Mouse (Mus musculus): ENCODE data around the gene C2cd4c.

Gene C2cd4c

GRCm38 (mm10) chr10:79579781-79580180, 34.0 kb downstream of the C2cd4c start:
- no peak for DNase-seq (ENCODE audit: low read depth, low spot score)

- no peak for DNase-seq (ENCODE audit: low read depth, low spot score)
Observed at GRCm38 (mm10) chr10:79578891-79579290, 34.9 kb downstream of the C2cd4c start.

GRCm38 (mm10) chr10:79578276-79578675, 35.5 kb downstream of the C2cd4c start:
- no peak for DNase-seq (ENCODE audit: low read depth, low spot score)

- DNase-seq (ENCODE audit: low read depth, low spot score), result no peak
Observed at GRCm38 (mm10) chr10:79577376-79577775, 36.4 kb downstream of the C2cd4c start.

- DNase-seq (ENCODE audit: low read depth, low spot score), result no peak
Observed at GRCm38 (mm10) chr10:79575754-79576153, 38.1 kb downstream of the C2cd4c start.

DNA sequence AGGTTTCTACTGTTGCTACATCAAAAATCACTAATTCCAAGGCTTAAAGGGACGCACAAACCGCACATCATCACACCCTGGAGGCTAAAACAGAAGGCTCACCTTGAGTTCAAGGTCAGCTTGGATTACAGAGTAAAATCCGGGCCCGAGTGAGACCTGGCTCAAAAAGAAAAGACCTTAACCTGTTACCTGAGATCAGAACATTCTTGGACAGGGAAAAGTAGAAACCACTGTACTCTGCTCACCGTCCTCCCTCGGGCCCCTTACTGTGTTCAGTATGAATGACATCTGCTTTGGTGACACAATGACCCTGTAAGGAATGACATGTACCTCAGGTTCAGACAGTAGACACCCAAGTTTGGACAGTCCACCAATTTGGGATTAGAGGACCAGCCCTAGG, 39.0 kb downstream of the C2cd4c start:
- DNase-seq (ENCODE audit: low read depth, low spot score), result no peak

GRCm38 (mm10) chr10:79574350-79574749, 39.5 kb downstream of the C2cd4c start:
- DNase-seq (ENCODE audit: low read depth, low spot score), result no peak

- no peak for DNase-seq (ENCODE audit: low read depth, low spot score)
Observed at GRCm38 (mm10) chr10:79573611-79574010, 40.2 kb downstream of the C2cd4c start.

DNA sequence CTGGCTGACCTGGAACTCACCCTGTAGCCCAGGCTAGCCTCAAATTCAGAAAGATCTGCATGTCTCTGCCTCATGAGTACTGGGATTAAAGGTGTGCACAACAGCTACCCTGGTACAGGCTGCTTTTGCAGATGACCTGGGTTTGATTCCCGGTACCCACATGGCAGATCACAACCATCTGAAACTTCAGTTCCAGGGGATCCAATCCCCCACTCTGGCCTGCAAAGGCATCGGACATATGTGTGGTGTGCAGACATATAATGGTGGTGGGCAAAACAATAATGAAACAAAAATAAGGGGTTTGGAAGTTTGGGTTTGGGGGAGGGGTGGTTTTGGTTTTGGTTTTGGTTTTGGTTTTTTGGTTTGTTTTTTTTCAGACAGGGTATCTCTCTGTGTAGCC, 42.5 kb downstream of the C2cd4c start:
- no peak for DNase-seq (ENCODE audit: low read depth, low spot score)

- no peak for DNase-seq (ENCODE audit: low read depth, low spot score)
Observed at GRCm38 (mm10) chr10:79569921-79570320, 43.9 kb downstream of the C2cd4c start.

DNA sequence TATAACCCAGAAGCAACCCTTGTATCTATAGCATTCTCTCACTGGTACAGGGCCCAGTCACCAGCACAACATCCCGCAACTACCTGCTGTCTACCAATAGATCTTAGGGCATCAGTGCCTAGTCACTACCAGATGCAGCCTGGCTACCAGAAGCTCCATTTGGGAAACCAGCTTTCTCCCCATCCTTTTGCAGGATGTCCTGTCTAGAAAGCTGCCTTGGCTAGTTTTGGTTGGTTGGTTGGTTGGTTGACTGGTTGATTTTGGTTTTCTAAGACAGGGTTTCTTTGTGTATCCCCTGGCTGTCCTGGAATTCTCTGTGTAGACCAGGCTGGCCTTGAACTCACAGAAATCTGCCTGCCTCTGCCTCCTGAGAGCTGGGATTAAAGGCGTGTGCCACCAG, 54.1 kb downstream of the C2cd4c start:
- no peak for DNase-seq (ENCODE audit: low read depth, low spot score)

- no peak for DNase-seq (ENCODE audit: low read depth, low spot score)
Observed at GRCm38 (mm10) chr10:79557496-79557895, 56.3 kb downstream of the C2cd4c start.

GRCm38 (mm10) chr10:79556951-79557350, 56.9 kb downstream of the C2cd4c start:
- DNase-seq (ENCODE audit: low read depth, low spot score), result no peak
